Mouse (Mus musculus) midbrain, embryonic 16.5 days (tissue): ENCODE measurements around the gene Dpysl4. TPM values are rescaled to one million over a fixed set of nuclear protein-coding genes. Genes with fewer than 3 reads are reported as not detected.

Experiments
- ATAC-seq: fragments of 200-750 bp; cut with Nextera tagmentation; 2 replicates; pipeline ENCODE4 v1.8.0; 2017; ENCODE audit warnings: moderate TSS enrichment
- H3K27ac ChIP-seq: fragments of 300-500 bp; sonication (generic); 2 replicates; pipeline ENCODE4 v1.5.1; 2014; ENCODE audit warnings: mild to moderate bottlenecking, low read length, mixed read lengths
- H3K27me3 ChIP-seq: fragments of 300-500 bp; sonication (generic); 2 replicates; pipeline ENCODE4 v1.6.1; 2014; ENCODE audit warnings: low read depth, low read length, mixed read lengths; ENCODE audit not compliant: control insufficient read depth, insufficient read depth
- H3K36me3 ChIP-seq: fragments of 300-500 bp; sonication (generic); 2 replicates; pipeline ENCODE4 v1.6.1; 2014; ENCODE audit warnings: mild to moderate bottlenecking, low read length, moderate library complexity, mixed read lengths; ENCODE audit not compliant: control insufficient read depth, insufficient read depth
- H3K4me1 ChIP-seq: fragments of 300-500 bp; sonication (generic); 2 replicates; pipeline ENCODE4 v1.6.1; 2014; ENCODE audit warnings: mild to moderate bottlenecking, low read length, mixed read lengths; ENCODE audit not compliant: control insufficient read depth, insufficient read depth
- H3K4me2 ChIP-seq: fragments of 300-500 bp; sonication (generic); 2 replicates; pipeline ENCODE4 v1.6.1; 2014; ENCODE audit warnings: mild to moderate bottlenecking, low read length, mixed read lengths
- H3K4me3 ChIP-seq: fragments of 300-500 bp; sonication (generic); 2 replicates; pipeline ENCODE4 v1.5.1; 2014; ENCODE audit warnings: low read depth, mild to moderate bottlenecking, low read length, moderate library complexity, mixed read lengths
- H3K9ac ChIP-seq: fragments of 300-500 bp; sonication (generic); 2 replicates; pipeline ENCODE4 v1.6.1; 2014; ENCODE audit warnings: low read depth, low read length, mixed read lengths
- H3K9me3 ChIP-seq: fragments of 300-500 bp; sonication (generic); replicated peaks from 2 replicates; pipeline ENCODE4 v1.6.1; 2014; ENCODE audit warnings: mild to moderate bottlenecking, low read length, mixed read lengths; ENCODE audit not compliant: control insufficient read depth, poor library complexity, severe bottlenecking
- WGBS: fragments of 180-500 bp; shearing (Covaris S2); extraction: QIAGEN DNeasy Blood & Tissue Kit; methylation state at CpG from one replicate; pipeline ENCODE4 v1.1.7; 2014; 5-methylcytosine and 5-hydroxymethylcytosine counted together
- polyA plus RNA-seq: library from polyadenylated mRNA; unstranded; fragments of >200 nt; fragmentation: Nextera tagmentation; extraction: Ambion mirVana; gene quantifications from 2 replicates; pipeline ENCODE4 v1.2.1, GENCODE M21; 2015

Gene Dpysl4
- 176 and 181 TPM in 2 replicates for polyA plus RNA-seq

GRCm38 (mm10) chr7:139085629-139086194, at the start of gene Dpysl4:
TSS of gene Dpysl4 (plus strand) at chr7:139086001.
- no peaks in the 10 kb centered on the region for H3K27me3 ChIP-seq
- peak within 1 kb of the TSS; percentile 86 for H3K27ac ChIP-seq
- no peaks in the 10 kb centered on the region; the same call in 1 of the 2 replicates for H3K36me3 ChIP-seq
- peaks cover 18% of the 10 kb centered on the region for H3K4me1 ChIP-seq
- no peaks in the 10 kb centered on the region for H3K9me3 ChIP-seq
- peak within 1 kb of the TSS; percentile 78 for H3K9ac ChIP-seq
- 6% methylated on average over 31 of the region's 32 CpGs for WGBS
- peak within 1 kb of the TSS; percentile 57 for H3K4me3 ChIP-seq
- ATAC-seq, result peak; percentile 84
- peak within 1 kb of the TSS; percentile 72 for H3K4me2 ChIP-seq

GRCm38 (mm10) chr7:139063406-139063805, 22.4 kb upstream of the Dpysl4 start:
- Histone ChIP-seq H3K27me3 (no peaks in the 10 kb centered on the region), H3K4me1 (no peaks in the 10 kb centered on the region), H3K27ac (no peak overlapping the region), H3K36me3 (no peaks in the 10 kb centered on the region; the same call in 1 of the 2 replicates), H3K4me3 (no peak overlapping the region), H3K4me2 (no peak overlapping the region), H3K9ac (no peak overlapping the region), H3K9me3 (no peaks in the 10 kb centered on the region)
- ATAC-seq, result no peak
- WGBS, result 51% methylated on average over 4 of the region's 4 CpGs

- ATAC-seq, result peak; percentile 76
- Histone ChIP-seq H3K4me1 (no peaks in the 10 kb centered on the region), H3K9me3 (no peaks in the 10 kb centered on the region), H3K27me3 (no peaks in the 10 kb centered on the region; the same call in 1 of the 2 replicates), H3K9ac (no peak overlapping the region), H3K4me3 (no peak overlapping the region), H3K4me2 (no peak overlapping the region), H3K36me3 (no peaks in the 10 kb centered on the region; the same call in 1 of the 2 replicates), H3K27ac (no peak overlapping the region)
- 0% methylated on average over 2 of the region's 2 CpGs for WGBS
Observed at GRCm38 (mm10) chr7:139068182-139068623, 17.6 kb upstream of the Dpysl4 start.

- Histone ChIP-seq H3K9ac (no peak overlapping the region), H3K4me3 (no peak overlapping the region), H3K9me3 (no peaks in the 10 kb centered on the region), H3K36me3 (no peaks in the 10 kb centered on the region), H3K4me2 (no peak overlapping the region), H3K27ac (no peak overlapping the region), H3K27me3 (no peaks in the 10 kb centered on the region; the same call in 1 of the 2 replicates), H3K4me1 (peaks cover 20% of the 10 kb centered on the region)
- no peak for ATAC-seq
- 21% methylated on average over 6 of the region's 6 CpGs for WGBS
Observed at GRCm38 (mm10) chr7:139074189-139074588, 11.6 kb upstream of the Dpysl4 start.

GRCm38 (mm10) chr7:139075054-139075794, 10.6 kb upstream of the Dpysl4 start:
- H3K9me3 ChIP-seq, result no peaks in the 10 kb centered on the region
- H3K27ac ChIP-seq, result no peak overlapping the region
- no peak overlapping the region for H3K9ac ChIP-seq
- peaks cover 20% of the 10 kb centered on the region for H3K4me1 ChIP-seq
- no peak overlapping the region for H3K4me2 ChIP-seq
- H3K36me3 ChIP-seq, result no peaks in the 10 kb centered on the region
- no peaks in the 10 kb centered on the region for H3K27me3 ChIP-seq
- H3K4me3 ChIP-seq, result no peak overlapping the region
- WGBS, result 22% methylated on average over 14 of the region's 14 CpGs
- no peak for ATAC-seq

GRCm38 (mm10) chr7:139077283-139077682, 8.5 kb upstream of the Dpysl4 start:
- no peaks in the 10 kb centered on the region for H3K9me3 ChIP-seq
- no peak overlapping the region for H3K27ac ChIP-seq
- H3K4me3 ChIP-seq, result no peak overlapping the region
- peaks cover 20% of the 10 kb centered on the region for H3K4me1 ChIP-seq
- 8% methylated on average over 7 of the region's 7 CpGs for WGBS
- H3K36me3 ChIP-seq, result no peaks in the 10 kb centered on the region
- no peak; the same call in 1 of the 2 replicates for ATAC-seq
- no peak overlapping the region for H3K4me2 ChIP-seq
- H3K27me3 ChIP-seq, result no peaks in the 10 kb centered on the region
- no peak overlapping the region for H3K9ac ChIP-seq

- no peaks in the 10 kb centered on the region for H3K27me3 ChIP-seq
- no peak for ATAC-seq
- H3K4me2 ChIP-seq, result no peak overlapping the region
- no peaks in the 10 kb centered on the region for H3K36me3 ChIP-seq
- H3K9ac ChIP-seq, result no peak overlapping the region
- peaks cover 20% of the 10 kb centered on the region for H3K4me1 ChIP-seq
- no peak overlapping the region for H3K4me3 ChIP-seq
- 47% methylated on average over 6 of the region's 6 CpGs for WGBS
- no peak overlapping the region for H3K27ac ChIP-seq
- no peaks in the 10 kb centered on the region for H3K9me3 ChIP-seq
Observed at GRCm38 (mm10) chr7:139078181-139078580, 7.6 kb upstream of the Dpysl4 start.

- ATAC-seq, result no peak
- Histone ChIP-seq H3K4me3 (no peak overlapping the region), H3K27ac (no peak overlapping the region), H3K36me3 (no peaks in the 10 kb centered on the region), H3K9ac (no peak overlapping the region), H3K4me2 (no peak overlapping the region), H3K27me3 (no peaks in the 10 kb centered on the region), H3K4me1 (peaks cover 17% of the 10 kb centered on the region), H3K9me3 (no peaks in the 10 kb centered on the region)
- whole genome bisulfite sequencing, result 77% methylated on average over 7 of the region's 7 CpGs
Observed at GRCm38 (mm10) chr7:139079141-139079540, 6.7 kb upstream of the Dpysl4 start.

- H3K9me3 ChIP-seq, result no peaks in the 10 kb centered on the region
Observed at GRCm38 (mm10) chr7:139080714-139081113, 5.1 kb upstream of the Dpysl4 start.

More at GRCm38 (mm10) chr7:139080714-139081113, 5.1 kb upstream of the Dpysl4 start:
- Histone ChIP-seq H3K4me3 (no peak overlapping the region), H3K27ac (no peak overlapping the region), H3K4me1 (peaks cover 9% of the 10 kb centered on the region; the same call in 1 of the 2 replicates), H3K9ac (no peak overlapping the region), H3K36me3 (no peaks in the 10 kb centered on the region), H3K4me2 (no peak overlapping the region), H3K27me3 (no peaks in the 10 kb centered on the region)
- no peak for ATAC-seq
- WGBS, result 67% methylated on average over 4 of the region's 4 CpGs
